Mouse (Mus musculus): ENCODE measurements at regions not wholly inside any gene's neighbourhood (a gene's known extent, or its start where the extent isn't known, plus 50 kb on each side); places are given as distances from the start of the nearest gene placed in this dataset.

- no peak for TF ChIP-seq POLR2A (IDR thresholded peaks at IDR 0.05; ENCODE audit: control insufficient read depth, low read depth, low read length)
- no peak for TF ChIP-seq CTCF (IDR thresholded peaks at IDR 0.05; ENCODE audit: control insufficient read depth, insufficient read depth, insufficient replicate concordance, low read depth, low read length)
Measured at GRCm38 (mm10) chr4:31499888-31500287, 464.0 kb upstream of the Map3k7 start.
